Mouse (Mus musculus): Measurements from ENCODE around the gene 5430419D17Rik. TPM values are rescaled to one million over a fixed set of nuclear protein-coding genes. Genes with fewer than 3 reads are reported as not detected.

Gene 5430419D17Rik
- 0.26 and 0.61 TPM in 2 replicates for polyA plus RNA-seq (2014; fragmentation: Nextera tagmentation; extraction: Ambion mirVana)

GRCm38 (mm10) chr7:131174121-131174520 is at the start of gene 5430419D17Rik:
Gene 5430419D17Rik (plus strand): TSS chr7:131174402.
- Histone ChIP-seq H3K27ac (replicated peaks in 1 of 2; ENCODE audit: control insufficient read depth in 1 of 2, insufficient read depth in 1 of 2, low read depth in 2 of 2, low read length in 2 of 2) (no peak within 1 kb of the TSS), H3K9me3 (ENCODE audit: control insufficient read depth, low read length) (no peaks in the 10 kb centered on the region), H3K4me1 (ENCODE audit: control insufficient read depth in 2 of 2, insufficient read depth in 2 of 2, low read length in 2 of 2) (no peaks in the 10 kb centered on the region), H3K9ac (ENCODE audit: low read length) (no peak within 1 kb of the TSS), H3K27me3 (ENCODE audit: control insufficient read depth, insufficient read depth, low read length) (no peaks in the 10 kb centered on the region), H3K4me2 (ENCODE audit: low read length) (no peak within 1 kb of the TSS), H3K4me3 (ENCODE audit: control insufficient read depth in 1 of 2, insufficient read depth in 1 of 2, low read depth in 1 of 2, low read length in 2 of 2) (no peak within 1 kb of the TSS), H3K36me3 (ENCODE audit: control insufficient read depth, insufficient read depth, low read length) (no peaks in the 10 kb centered on the region)
- 83% methylated on average over 9 of the region's 9 CpGs for WGBS
- no peak for ATAC-seq (ENCODE audit: insufficient number of reproducible peaks, insufficient read depth, low FRiP score, low read depth)

GRCm38 (mm10) chr7:131130021-131130420 is 44.2 kb upstream of the 5430419D17Rik start:
- ATAC-seq (ENCODE audit: insufficient number of reproducible peaks, insufficient read depth, low FRiP score, low read depth), result no peak
- Histone ChIP-seq H3K4me3 (ENCODE audit: control insufficient read depth in 1 of 2, insufficient read depth in 1 of 2, low read depth in 1 of 2, low read length in 2 of 2) (no peak overlapping the region), H3K36me3 (ENCODE audit: control insufficient read depth, insufficient read depth, low read length) (no peaks in the 10 kb centered on the region), H3K27ac (replicated peaks in 1 of 2; ENCODE audit: control insufficient read depth in 1 of 2, insufficient read depth in 1 of 2, low read depth in 2 of 2, low read length in 2 of 2) (no peak overlapping the region), H3K9ac (ENCODE audit: low read length) (no peak overlapping the region), H3K27me3 (ENCODE audit: control insufficient read depth, insufficient read depth, low read length) (no peaks in the 10 kb centered on the region; the same call in 1 of the 2 replicates), H3K9me3 (ENCODE audit: control insufficient read depth, low read length) (no peaks in the 10 kb centered on the region), H3K4me2 (ENCODE audit: low read length) (no peak overlapping the region), H3K4me1 (ENCODE audit: control insufficient read depth in 2 of 2, insufficient read depth in 2 of 2, low read length in 2 of 2) (no peaks in the 10 kb centered on the region; a peak in 1 of 4 replicates)
- 40% methylated on average over 12 of the region's 12 CpGs for WGBS

GRCm38 (mm10) chr7:131133181-131133580 is 41.0 kb upstream of the 5430419D17Rik start:
- Histone ChIP-seq H3K36me3 (ENCODE audit: control insufficient read depth, insufficient read depth, low read length) (no peaks in the 10 kb centered on the region), H3K4me3 (ENCODE audit: control insufficient read depth in 1 of 2, insufficient read depth in 1 of 2, low read depth in 1 of 2, low read length in 2 of 2) (no peak overlapping the region), H3K9ac (ENCODE audit: low read length) (no peak overlapping the region), H3K4me2 (ENCODE audit: low read length) (no peak overlapping the region), H3K27me3 (ENCODE audit: control insufficient read depth, insufficient read depth, low read length) (no peaks in the 10 kb centered on the region; the same call in 1 of the 2 replicates), H3K27ac (replicated peaks in 1 of 2; ENCODE audit: control insufficient read depth in 1 of 2, insufficient read depth in 1 of 2, low read depth in 2 of 2, low read length in 2 of 2) (no peak overlapping the region), H3K9me3 (ENCODE audit: control insufficient read depth, low read length) (no peaks in the 10 kb centered on the region), H3K4me1 (ENCODE audit: control insufficient read depth in 2 of 2, insufficient read depth in 2 of 2, low read length in 2 of 2) (no peaks in the 10 kb centered on the region; a peak in 1 of 4 replicates)
- ATAC-seq (ENCODE audit: insufficient number of reproducible peaks, insufficient read depth, low FRiP score, low read depth), result no peak
- 64% methylated on average over 3 of the region's 3 CpGs for WGBS

GRCm38 (mm10) chr7:131146214-131146613 is 28.0 kb upstream of the 5430419D17Rik start, which contains the start of gene 4933402N03Rik:
Gene 4933402N03Rik (minus strand): TSS chr7:131146314.
- Histone ChIP-seq H3K9ac (ENCODE audit: low read length) (no peak within 1 kb of the TSS), H3K4me2 (ENCODE audit: low read length) (no peak within 1 kb of the TSS), H3K9me3 (ENCODE audit: control insufficient read depth, low read length) (no peaks in the 10 kb centered on the region), H3K27me3 (ENCODE audit: control insufficient read depth, insufficient read depth, low read length) (no peaks in the 10 kb centered on the region), H3K4me3 (ENCODE audit: control insufficient read depth in 1 of 2, insufficient read depth in 1 of 2, low read depth in 1 of 2, low read length in 2 of 2) (no peak within 1 kb of the TSS), H3K27ac (replicated peaks in 1 of 2; ENCODE audit: control insufficient read depth in 1 of 2, insufficient read depth in 1 of 2, low read depth in 2 of 2, low read length in 2 of 2) (no peak within 1 kb of the TSS), H3K36me3 (ENCODE audit: control insufficient read depth, insufficient read depth, low read length) (no peaks in the 10 kb centered on the region), H3K4me1 (ENCODE audit: control insufficient read depth in 2 of 2, insufficient read depth in 2 of 2, low read length in 2 of 2) (no peaks in the 10 kb centered on the region)
- no peak for ATAC-seq (ENCODE audit: insufficient number of reproducible peaks, insufficient read depth, low FRiP score, low read depth)
- WGBS, result 89% methylated on average over 2 of the region's 2 CpGs

GRCm38 (mm10) chr7:131150179-131150578 is 24.0 kb upstream of the 5430419D17Rik start:
- 81% methylated on average over 3 of the region's 3 CpGs for WGBS
- H3K4me3 ChIP-seq (ENCODE audit: control insufficient read depth in 1 of 2, insufficient read depth in 1 of 2, low read depth in 1 of 2, low read length in 2 of 2), result no peak overlapping the region
- no peak overlapping the region for H3K4me2 ChIP-seq (ENCODE audit: low read length)
- no peak overlapping the region for H3K27ac ChIP-seq (replicated peaks in 1 of 2; ENCODE audit: control insufficient read depth in 1 of 2, insufficient read depth in 1 of 2, low read depth in 2 of 2, low read length in 2 of 2)
- no peaks in the 10 kb centered on the region for H3K4me1 ChIP-seq (ENCODE audit: control insufficient read depth in 2 of 2, insufficient read depth in 2 of 2, low read length in 2 of 2)
- H3K9me3 ChIP-seq (ENCODE audit: control insufficient read depth, low read length), result no peaks in the 10 kb centered on the region
- H3K36me3 ChIP-seq (ENCODE audit: control insufficient read depth, insufficient read depth, low read length), result no peaks in the 10 kb centered on the region
- no peak overlapping the region for H3K9ac ChIP-seq (ENCODE audit: low read length)
- no peak for ATAC-seq (ENCODE audit: insufficient number of reproducible peaks, insufficient read depth, low FRiP score, low read depth)
- H3K27me3 ChIP-seq (ENCODE audit: control insufficient read depth, insufficient read depth, low read length), result no peaks in the 10 kb centered on the region

- H3K9me3 ChIP-seq (ENCODE audit: control insufficient read depth, low read length), result no peaks in the 10 kb centered on the region
- no peak for ATAC-seq (ENCODE audit: insufficient number of reproducible peaks, insufficient read depth, low FRiP score, low read depth)
- no peak overlapping the region for H3K4me3 ChIP-seq (ENCODE audit: control insufficient read depth in 1 of 2, insufficient read depth in 1 of 2, low read depth in 1 of 2, low read length in 2 of 2)
- no peaks in the 10 kb centered on the region for H3K27me3 ChIP-seq (ENCODE audit: control insufficient read depth, insufficient read depth, low read length)
- H3K4me1 ChIP-seq (ENCODE audit: control insufficient read depth in 2 of 2, insufficient read depth in 2 of 2, low read length in 2 of 2), result no peaks in the 10 kb centered on the region
- H3K4me2 ChIP-seq (ENCODE audit: low read length), result no peak overlapping the region
- 59% methylated on average over 5 of the region's 5 CpGs for WGBS
- no peak overlapping the region for H3K27ac ChIP-seq (replicated peaks in 1 of 2; ENCODE audit: control insufficient read depth in 1 of 2, insufficient read depth in 1 of 2, low read depth in 2 of 2, low read length in 2 of 2)
- no peak overlapping the region for H3K9ac ChIP-seq (ENCODE audit: low read length)
- H3K36me3 ChIP-seq (ENCODE audit: control insufficient read depth, insufficient read depth, low read length), result no peaks in the 10 kb centered on the region
Measured at GRCm38 (mm10) chr7:131153044-131153443, 21.2 kb upstream of the 5430419D17Rik start.

- H3K4me1 ChIP-seq (ENCODE audit: control insufficient read depth in 2 of 2, insufficient read depth in 2 of 2, low read length in 2 of 2), result no peaks in the 10 kb centered on the region
- H3K9me3 ChIP-seq (ENCODE audit: control insufficient read depth, low read length), result no peaks in the 10 kb centered on the region
- no peaks in the 10 kb centered on the region for H3K36me3 ChIP-seq (ENCODE audit: control insufficient read depth, insufficient read depth, low read length)
- H3K9ac ChIP-seq (ENCODE audit: low read length), result no peak overlapping the region
- no peaks in the 10 kb centered on the region for H3K27me3 ChIP-seq (ENCODE audit: control insufficient read depth, insufficient read depth, low read length)
- no peak overlapping the region for H3K4me2 ChIP-seq (ENCODE audit: low read length)
- whole genome bisulfite sequencing, result 60% methylated on average over 7 of the region's 7 CpGs
- ATAC-seq (ENCODE audit: insufficient number of reproducible peaks, insufficient read depth, low FRiP score, low read depth), result no peak
- no peak overlapping the region for H3K27ac ChIP-seq (replicated peaks in 1 of 2; ENCODE audit: control insufficient read depth in 1 of 2, insufficient read depth in 1 of 2, low read depth in 2 of 2, low read length in 2 of 2)
- no peak overlapping the region for H3K4me3 ChIP-seq (ENCODE audit: control insufficient read depth in 1 of 2, insufficient read depth in 1 of 2, low read depth in 1 of 2, low read length in 2 of 2)
Measured at GRCm38 (mm10) chr7:131162251-131162650, 12.0 kb upstream of the 5430419D17Rik start.

GRCm38 (mm10) chr7:131167771-131168170 is 6.4 kb upstream of the 5430419D17Rik start:
- no peaks in the 10 kb centered on the region for H3K27me3 ChIP-seq (ENCODE audit: control insufficient read depth, insufficient read depth, low read length)
- no peak for ATAC-seq (ENCODE audit: insufficient number of reproducible peaks, insufficient read depth, low FRiP score, low read depth)
- H3K9me3 ChIP-seq (ENCODE audit: control insufficient read depth, low read length), result no peaks in the 10 kb centered on the region
- no peak overlapping the region for H3K9ac ChIP-seq (ENCODE audit: low read length)
- H3K4me1 ChIP-seq (ENCODE audit: control insufficient read depth in 2 of 2, insufficient read depth in 2 of 2, low read length in 2 of 2), result no peaks in the 10 kb centered on the region
- H3K27ac ChIP-seq (replicated peaks in 1 of 2; ENCODE audit: control insufficient read depth in 1 of 2, insufficient read depth in 1 of 2, low read depth in 2 of 2, low read length in 2 of 2), result no peak overlapping the region
- no peaks in the 10 kb centered on the region for H3K36me3 ChIP-seq (ENCODE audit: control insufficient read depth, insufficient read depth, low read length)
- no peak overlapping the region for H3K4me2 ChIP-seq (ENCODE audit: low read length)
- 67% methylated on average over 3 of the region's 3 CpGs for WGBS
- H3K4me3 ChIP-seq (ENCODE audit: control insufficient read depth in 1 of 2, insufficient read depth in 1 of 2, low read depth in 1 of 2, low read length in 2 of 2), result no peak overlapping the region
